Mouse (Mus musculus) brain, adult 10 weeks (tissue): ENCODE measurements around the gene Gm9736. TPM values are rescaled to one million over a fixed set of nuclear protein-coding genes. Genes with fewer than 3 reads are reported as not detected.

Experiments
- polyA plus RNA-seq: library from polyadenylated mRNA; stranded (reverse); fragments of 350-450 nt; fragmentation: Illumina TruSeq; extraction: RNeasy Lipid Tissue Mini Kit (QIAGEN cat#74804); gene quantifications from one replicate; pipeline ENCODE4 v1.2.3, GENCODE M21; 2015; ENCODE audit warnings: low read depth, low replicate concordance

The Gm9736 gene
- not detected for polyA plus RNA-seq

DNA sequence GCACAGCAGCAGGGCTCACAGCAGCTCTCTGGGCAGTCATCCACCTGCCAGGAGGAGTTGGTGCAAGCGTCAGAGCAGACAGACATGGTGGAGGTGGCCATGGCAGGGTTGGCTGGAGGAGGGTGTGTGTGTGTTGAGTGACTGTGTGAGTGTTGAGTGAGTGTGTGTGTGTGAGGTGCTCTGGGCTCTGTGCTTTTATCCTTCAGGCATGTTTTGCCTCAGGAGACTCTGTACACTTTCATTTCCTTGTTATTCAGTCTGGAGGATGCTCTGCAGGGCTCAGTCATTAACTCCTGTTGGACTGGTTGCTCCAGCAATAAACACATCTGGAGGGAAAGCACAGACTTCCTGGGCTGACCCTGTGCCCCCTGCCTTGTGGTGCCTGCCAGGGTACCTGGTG, at the start of gene Gm9736:
TSS of gene Gm9736 (minus strand) at position 101 of the 400 bp plus-strand sequence.

DNA sequence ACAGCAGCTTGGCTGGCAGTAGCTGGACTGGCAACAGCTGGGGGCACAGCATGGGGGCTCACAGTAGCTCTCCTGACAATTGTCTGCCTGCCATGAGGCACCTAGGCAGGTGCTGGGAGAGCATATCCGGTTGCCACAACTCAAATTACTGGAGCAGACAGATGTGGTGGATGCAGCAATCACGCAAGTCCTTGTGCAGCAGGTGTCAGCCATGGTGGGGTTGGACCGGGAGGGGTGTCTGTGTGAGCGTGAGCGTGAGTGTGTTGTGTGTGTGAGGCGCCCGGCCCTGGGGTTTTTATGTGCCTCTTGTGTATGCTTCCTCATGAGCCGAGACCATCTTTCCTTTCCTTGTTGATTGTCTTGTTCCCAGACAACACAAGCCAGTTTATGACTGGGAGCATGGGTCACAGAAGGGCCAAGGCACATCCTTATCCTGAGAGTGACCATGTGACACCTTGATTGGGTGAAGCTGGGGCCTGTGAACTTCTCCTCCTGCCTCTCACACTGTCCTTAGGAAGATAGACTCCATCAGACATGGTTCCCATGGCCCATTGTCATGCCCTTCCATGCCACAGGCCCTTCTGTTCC, 47.9 kb upstream of the Gm9736 start, which contains the start of gene Gm19668:
TSS of gene Gm19668 (minus strand) at position 213 of the 588 bp plus-strand sequence.

DNA sequence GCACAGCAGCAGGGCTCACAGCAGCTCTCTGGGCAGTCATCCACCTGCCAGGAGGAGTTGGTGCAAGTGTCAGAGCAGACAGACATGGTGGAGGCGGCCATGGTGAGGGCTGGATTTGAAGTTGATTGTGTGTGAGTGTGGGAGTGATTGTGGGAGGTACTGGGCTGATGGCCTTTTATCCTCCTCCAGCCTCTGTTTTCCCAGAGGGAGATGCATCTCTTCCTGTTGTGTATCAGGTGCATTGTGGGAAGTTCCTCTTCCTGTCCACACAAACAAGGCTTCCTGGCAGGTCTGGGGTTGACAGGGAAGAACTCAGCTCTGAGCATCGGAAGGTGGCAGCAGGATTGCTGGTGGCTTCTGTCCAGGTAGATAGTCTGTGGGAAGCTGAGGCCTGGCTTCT, 43.8 kb upstream of the Gm9736 start, which contains the start of gene Gm9639:
TSS of gene Gm9639 (minus strand) at position 101 of the 400 bp plus-strand sequence.

DNA sequence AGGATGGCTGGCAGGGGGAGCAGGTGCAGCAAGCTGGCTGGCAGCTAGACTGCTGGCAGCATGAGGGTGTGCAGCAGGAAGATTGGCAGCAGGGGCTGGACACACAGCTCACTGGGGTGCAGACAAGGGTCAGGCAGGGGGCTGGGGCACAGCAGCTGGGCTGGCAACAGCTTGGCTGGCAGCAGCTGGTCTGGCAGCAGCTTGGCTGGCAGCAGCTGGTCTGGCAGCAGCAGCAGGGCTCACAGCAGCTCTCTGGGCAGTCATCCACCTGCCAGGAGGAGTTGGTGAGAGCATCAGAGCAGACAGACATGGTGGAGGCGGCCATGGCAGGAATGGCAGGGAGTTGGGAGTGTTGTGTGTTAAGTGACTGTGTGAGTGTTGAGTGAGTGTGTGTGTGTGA, 36.7 kb upstream of the Gm9736 start, which contains the start of gene Gm7137:
TSS of gene Gm7137 (minus strand) at position 325 of the 400 bp plus-strand sequence.

DNA sequence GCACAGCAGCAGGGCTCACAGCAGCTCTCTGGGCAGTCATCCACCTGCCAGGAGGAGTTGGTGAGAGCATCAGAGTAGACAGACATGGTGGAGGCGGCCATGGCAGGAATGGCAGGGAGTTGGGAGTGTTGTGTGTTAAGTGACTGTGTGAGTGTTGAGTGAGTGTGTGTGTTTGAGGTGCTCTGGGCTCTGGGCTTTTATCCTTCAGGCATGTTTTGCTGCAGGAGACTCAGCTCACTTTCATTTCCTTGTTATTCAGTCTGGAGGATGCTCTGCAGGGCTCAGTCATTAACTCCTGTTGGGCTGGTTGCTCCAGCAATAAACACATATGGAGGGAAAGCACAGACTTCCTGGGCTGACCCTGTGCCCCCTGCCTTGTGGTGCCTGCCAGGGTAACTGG, 31.3 kb upstream of the Gm9736 start, which contains the start of gene Gm3250:
TSS of gene Gm3250 (minus strand) at position 101 of the 400 bp plus-strand sequence.

DNA sequence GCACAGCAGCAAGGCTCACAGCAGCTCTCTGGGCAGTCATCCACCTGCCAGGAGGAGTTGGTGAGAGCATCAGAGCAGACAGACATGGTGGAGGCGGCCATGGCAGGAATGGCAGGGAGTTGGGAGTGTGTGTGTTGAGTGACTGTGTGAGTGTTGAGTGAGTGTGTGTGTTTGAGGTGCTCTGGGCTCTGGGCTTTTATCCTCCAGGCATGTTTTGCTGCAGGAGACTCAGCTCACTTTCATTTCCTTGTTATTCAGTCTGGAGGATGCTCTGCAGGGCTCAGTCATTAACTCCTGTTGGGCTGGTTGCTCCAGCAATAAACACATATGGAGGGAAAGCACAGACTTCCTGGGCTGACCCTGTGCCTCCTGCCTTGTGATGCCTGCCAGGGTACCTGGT, 25.7 kb upstream of the Gm9736 start, which contains the start of gene Gm7138:
TSS of gene Gm7138 (minus strand) at position 101 of the 400 bp plus-strand sequence.

DNA sequence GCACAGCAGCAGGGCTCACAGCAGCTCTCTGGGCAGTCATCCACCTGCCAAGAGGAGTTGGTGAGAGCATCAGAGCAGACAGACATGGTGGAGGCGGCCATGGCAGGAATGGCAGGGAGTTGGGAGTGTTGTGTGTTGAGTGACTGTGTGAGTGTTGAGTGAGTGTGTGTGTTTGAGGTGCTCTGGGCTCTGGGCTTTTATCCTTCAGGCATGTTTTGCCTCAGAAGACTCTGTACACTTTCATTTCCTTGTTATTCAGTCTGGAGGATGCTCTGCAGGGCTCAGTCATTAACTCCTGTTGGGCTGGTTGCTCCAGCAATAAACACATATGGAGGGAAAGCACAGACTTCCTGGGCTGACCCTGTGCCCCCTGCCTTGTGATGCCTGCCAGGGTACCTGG, 20.1 kb upstream of the Gm9736 start, which contains the start of gene Gm3238:
TSS of gene Gm3238 (minus strand) at position 101 of the 400 bp plus-strand sequence.

DNA sequence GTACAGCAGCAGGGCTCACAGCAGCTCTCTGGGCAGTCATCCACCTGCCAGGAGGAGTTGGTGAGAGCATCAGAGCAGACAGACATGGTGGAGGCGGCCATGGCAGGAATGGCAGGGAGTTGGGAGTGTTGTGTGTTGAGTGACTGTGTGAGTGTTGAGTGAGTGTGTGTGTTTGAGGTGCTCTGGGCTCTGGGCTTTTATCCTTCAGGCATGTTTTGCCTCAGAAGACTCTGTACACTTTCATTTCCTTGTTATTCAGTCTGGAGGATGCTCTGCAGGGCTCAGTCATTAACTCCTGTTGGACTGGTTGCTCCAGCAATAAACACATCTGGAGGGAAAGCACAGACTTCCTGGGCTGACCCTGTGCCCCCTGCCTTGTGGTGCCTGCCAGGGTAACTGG, 8.4 kb upstream of the Gm9736 start, which contains the start of gene Gm3233:
TSS of gene Gm3233 (minus strand) at position 101 of the 400 bp plus-strand sequence.

DNA sequence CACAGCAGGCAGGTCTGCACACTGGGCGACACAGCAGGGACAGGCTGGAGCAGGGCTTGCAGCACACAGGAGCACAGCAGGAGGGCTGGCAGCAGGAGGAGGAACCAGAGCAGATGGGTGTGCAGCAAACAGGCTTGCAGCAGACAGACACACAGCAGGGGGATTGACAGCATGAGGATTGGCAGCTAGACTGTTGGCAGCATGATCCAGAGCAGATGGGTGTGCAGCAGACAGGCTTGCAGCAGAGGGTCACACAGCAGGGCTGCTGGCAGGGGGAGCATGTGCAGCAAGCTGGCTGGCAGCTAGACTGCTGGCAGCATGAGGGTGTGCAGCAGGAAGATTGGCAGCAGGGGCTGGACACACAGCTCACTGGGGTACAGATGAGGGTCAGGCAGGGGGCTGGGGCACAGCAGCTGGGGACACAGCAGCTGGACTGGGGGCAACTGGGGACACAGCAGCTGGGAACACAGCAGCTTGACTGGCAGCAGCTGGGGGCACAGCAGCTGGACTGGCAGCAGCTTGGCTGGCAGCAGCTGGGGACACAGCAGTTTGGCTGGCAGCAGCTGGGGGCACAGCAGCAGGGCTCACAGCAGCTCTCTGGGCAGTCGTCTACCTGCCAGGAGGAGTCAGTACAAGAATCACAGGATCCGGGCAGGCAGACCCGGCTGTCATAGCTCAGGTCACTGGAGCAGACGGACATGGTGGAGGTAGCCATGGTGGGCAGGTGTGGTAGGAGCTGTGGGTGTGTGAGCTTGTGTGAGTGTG, 9.0 kb downstream of the Gm9736 start, which contains the start of gene Gm18596:
TSS of gene Gm18596 (minus strand) at position 715 of the 765 bp plus-strand sequence.

DNA sequence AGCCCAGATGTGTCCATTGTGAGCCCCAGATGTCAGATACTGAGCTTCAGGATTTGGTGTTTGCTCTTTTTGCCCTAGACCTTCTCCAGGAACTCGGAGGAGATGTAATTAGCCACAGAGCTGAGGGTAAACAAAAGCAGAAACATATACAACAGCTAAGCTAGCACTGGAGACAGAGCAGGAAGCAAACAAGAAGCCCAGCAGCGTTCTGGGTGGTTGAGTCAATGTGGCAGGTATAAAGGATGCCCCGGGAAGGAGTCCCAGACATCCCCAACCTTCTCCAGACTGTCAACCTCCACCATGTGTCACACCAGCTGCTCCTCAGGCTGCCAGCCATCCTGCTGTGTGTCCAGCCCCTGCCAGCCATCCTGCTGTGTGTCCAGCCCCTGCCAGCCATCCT, 25.0 kb downstream of the Gm9736 start, which contains the start of gene Gm10100:
TSS of gene Gm10100 (plus strand) at position 301 of the 400 bp plus-strand sequence.

DNA sequence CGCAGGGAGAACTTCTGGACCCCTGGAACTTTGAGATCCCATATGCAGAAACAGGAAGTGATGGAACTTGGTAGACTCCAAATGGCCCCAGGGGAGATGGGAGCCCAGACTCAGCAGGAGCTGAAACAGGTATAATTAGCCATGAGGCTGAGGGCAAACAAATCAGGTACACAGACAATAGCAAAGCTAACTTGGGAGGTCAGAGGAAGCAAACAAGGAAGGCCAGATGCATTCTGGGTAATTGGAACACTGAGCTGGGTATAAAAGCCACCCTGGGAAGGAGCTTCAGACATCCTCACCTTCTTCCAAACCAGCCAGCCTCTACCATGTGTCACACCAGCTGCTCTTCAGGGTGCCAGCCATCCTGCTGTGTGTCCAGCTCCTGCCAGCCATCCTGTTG, 30.9 kb downstream of the Gm9736 start, which contains the start of gene Krtap12-1:
TSS of gene Krtap12-1 (plus strand) at position 301 of the 400 bp plus-strand sequence.

DNA sequence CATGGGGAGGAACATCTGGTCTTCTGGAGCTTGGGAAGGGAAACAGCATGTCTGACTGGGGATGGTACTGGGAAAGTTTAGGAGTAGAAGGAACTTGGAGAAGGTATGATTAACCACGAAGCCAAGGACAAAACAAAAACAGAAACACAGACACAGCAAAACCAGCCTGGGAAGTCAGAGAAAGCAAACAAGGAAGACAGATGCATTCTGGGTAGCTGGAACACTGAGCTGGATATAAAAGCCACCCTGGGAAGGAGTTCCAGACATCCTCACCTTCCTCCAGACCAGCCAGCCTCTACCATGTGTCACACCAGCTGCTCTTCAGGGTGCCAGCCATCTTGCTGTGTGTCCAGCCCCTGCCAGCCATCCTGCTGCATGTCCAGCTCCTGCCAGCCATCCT, 35.6 kb downstream of the Gm9736 start, which contains the start of gene Gm10142:
TSS of gene Gm10142 (plus strand) at position 301 of the 400 bp plus-strand sequence.

DNA sequence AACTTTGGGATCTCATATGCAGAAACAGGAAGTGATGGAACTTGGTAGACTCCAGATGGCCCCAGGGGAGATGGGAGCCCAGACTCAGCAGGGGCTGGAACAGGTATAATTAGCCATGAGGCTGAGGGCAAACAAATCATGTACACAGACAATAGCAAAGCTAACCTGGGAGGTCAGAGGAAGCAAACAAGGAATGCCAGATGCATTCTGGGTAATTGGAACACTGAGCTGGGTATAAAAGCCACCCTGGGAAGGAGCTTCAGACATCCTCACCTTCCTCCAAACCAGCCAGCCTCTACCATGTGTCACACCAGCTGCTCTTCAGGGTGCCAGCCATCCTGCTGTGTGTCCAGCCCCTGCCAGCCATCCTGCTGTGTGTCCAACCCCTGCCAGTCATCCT, 40.0 kb downstream of the Gm9736 start, which contains the start of gene Gm10024:
TSS of gene Gm10024 (plus strand) at position 301 of the 400 bp plus-strand sequence.

DNA sequence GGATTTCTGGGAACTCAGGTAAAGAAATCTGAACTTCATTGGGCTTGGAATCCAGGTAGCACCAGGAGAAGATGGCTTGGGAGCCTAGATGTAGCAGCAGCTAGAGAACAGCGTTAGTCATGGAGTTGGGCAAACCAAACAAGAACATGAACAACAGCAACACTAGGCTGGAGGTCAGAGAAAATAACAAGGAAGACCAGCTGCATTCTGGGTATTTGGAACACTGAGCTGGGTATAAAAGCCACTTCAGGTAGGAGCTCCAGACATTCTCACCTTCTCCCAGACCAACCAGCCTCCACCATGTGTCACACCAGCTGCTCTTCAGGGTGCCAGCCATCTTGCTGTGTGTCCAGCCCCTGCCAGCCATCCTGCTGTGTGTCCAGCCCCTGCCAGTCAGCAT, 44.8 kb downstream of the Gm9736 start, which contains the start of gene Gm10272:
TSS of gene Gm10272 (plus strand) at position 301 of the 400 bp plus-strand sequence.

Other genes with a start within 250 kb of the Gm9736 start
- 33.6 TPM for gene Fam207a, start 235.6 kb downstream of the Gm9736 start, polyA plus RNA-seq
- 5.1 TPM for gene Itgb2, start 221.1 kb downstream of the Gm9736 start, polyA plus RNA-seq
- 81.4 TPM for gene Pttg1ip, start 169.6 kb downstream of the Gm9736 start, polyA plus RNA-seq
- gene Sumo3, start 145.3 kb downstream of the Gm9736 start, polyA plus RNA-seq, result 222 TPM
- 7.8 TPM for gene Gm49325, start 145.2 kb downstream of the Gm9736 start, polyA plus RNA-seq
- gene Ube2g2, start 129.1 kb downstream of the Gm9736 start, polyA plus RNA-seq, result 47.4 TPM
- gene Tspear, start 64.8 kb downstream of the Gm9736 start, polyA plus RNA-seq, result 0.58 TPM
- gene Gm19402, start 60.6 kb downstream of the Gm9736 start, polyA plus RNA-seq, result not detected
- gene Gm9508, start 54.1 kb downstream of the Gm9736 start, polyA plus RNA-seq, result not detected
- gene Gm10272, start 44.7 kb downstream of the Gm9736 start, polyA plus RNA-seq, result not detected
- not detected for gene Gm10024, start 39.9 kb downstream of the Gm9736 start, polyA plus RNA-seq
- not detected for gene Gm10142, start 35.5 kb downstream of the Gm9736 start, polyA plus RNA-seq
- gene Krtap12-1, start 30.8 kb downstream of the Gm9736 start, polyA plus RNA-seq, result not detected
- gene Gm10100, start 24.9 kb downstream of the Gm9736 start, polyA plus RNA-seq, result not detected
- gene Gm18596, start 8.7 kb downstream of the Gm9736 start, polyA plus RNA-seq, result not detected
- gene Gm3233, start 8.3 kb upstream of the Gm9736 start, polyA plus RNA-seq, result not detected
- not detected for gene Gm3238, start 20.0 kb upstream of the Gm9736 start, polyA plus RNA-seq
- not detected for gene Gm7138, start 25.6 kb upstream of the Gm9736 start, polyA plus RNA-seq
- not detected for gene Gm3250, start 31.2 kb upstream of the Gm9736 start, polyA plus RNA-seq
- not detected for gene Gm7137, start 36.8 kb upstream of the Gm9736 start, polyA plus RNA-seq
- gene Gm9639, start 43.7 kb upstream of the Gm9736 start, polyA plus RNA-seq, result not detected
- not detected for gene Gm19668, start 47.8 kb upstream of the Gm9736 start, polyA plus RNA-seq
- gene Gm9507, start 60.5 kb upstream of the Gm9736 start, polyA plus RNA-seq, result not detected
- gene Gm2696, start 63.3 kb upstream of the Gm9736 start, polyA plus RNA-seq, result not detected
- gene Krtap10-4, start 75.7 kb upstream of the Gm9736 start, polyA plus RNA-seq, result not detected
- gene Krtap10-10, start 84.6 kb upstream of the Gm9736 start, polyA plus RNA-seq, result not detected
- gene Gm36176, start 95.4 kb upstream of the Gm9736 start, polyA plus RNA-seq, result not detected
- not detected for gene Gm10318, start 101.5 kb upstream of the Gm9736 start, polyA plus RNA-seq
- not detected for gene Gm3285, start 110.6 kb upstream of the Gm9736 start, polyA plus RNA-seq
- 6.6 TPM for gene Lrrc3, start 151.2 kb upstream of the Gm9736 start, polyA plus RNA-seq
- gene Trpm2, start 219.2 kb upstream of the Gm9736 start, polyA plus RNA-seq, result 19.7 TPM
- gene 1810043G02Rik, start 227.2 kb upstream of the Gm9736 start, polyA plus RNA-seq, result 41.3 TPM